Mouse (Mus musculus) heart, embryonic 10.5 days (tissue): ENCODE results near the gene Gm266. TPM values are rescaled to one million over a fixed set of nuclear protein-coding genes. Genes with fewer than 3 reads are reported as not detected.

Experiments used
- DNase-seq: peaks from one replicate; pipeline ENCODE4 v3.0.0-alpha.2; 2017; ENCODE audit warnings: low spot score
- H3K27ac ChIP-seq: fragments of 300-500 bp; sonication (generic); 2 replicates; pipeline ENCODE4 v1.5.1; 2016; ENCODE audit warnings: mild to moderate bottlenecking
- H3K27me3 ChIP-seq: fragments of 300-500 bp; sonication (generic); 2 replicates; pipeline ENCODE4 v1.6.1; 2016; ENCODE audit warnings: mild to moderate bottlenecking; ENCODE audit not compliant: poor library complexity, insufficient read depth, severe bottlenecking
- H3K36me3 ChIP-seq: fragments of 300-500 bp; sonication (generic); 2 replicates; pipeline ENCODE4 v1.6.1; 2016; ENCODE audit warnings: mild to moderate bottlenecking, moderate library complexity
- H3K4me1 ChIP-seq: fragments of 300-500 bp; sonication (generic); 2 replicates; pipeline ENCODE4 v1.6.1; 2016; ENCODE audit warnings: mild to moderate bottlenecking
- H3K4me3 ChIP-seq: fragments of 300-500 bp; sonication (generic); 2 replicates; pipeline ENCODE4 v1.5.1; 2016; ENCODE audit warnings: mild to moderate bottlenecking, moderate library complexity
- H3K9me3 ChIP-seq: fragments of 300-500 bp; sonication (generic); 2 replicates; pipeline ENCODE4 v1.6.1; 2016; ENCODE audit warnings: mild to moderate bottlenecking, moderate library complexity
- WGBS: fragments of 180-500 bp; shearing (Covaris S2); methylation state at CpG from one replicate; pipeline ENCODE4 v1.1.7; 2016; 5-methylcytosine and 5-hydroxymethylcytosine counted together
- polyA plus RNA-seq: library from polyadenylated mRNA; unstranded; fragments of >200 nt; fragmentation: Nextera tagmentation; extraction: Ambion mirVana; gene quantifications from 2 replicates; pipeline ENCODE4 v1.2.1, GENCODE M21; 2016

The Gm266 gene
- polyA plus RNA-seq, 1 experiment from 2014 or later, result 15.2 TPM

- no peak for DNase-seq
- Histone ChIP-seq H3K4me3 (no peak overlapping the region), H3K9me3 (no peaks in the 10 kb centered on the region), H3K27ac (0 out of 2 replicates have a peak overlapping the region, but pooled peaks have one; percentile 29), H3K27me3 (peaks cover 76% of the 10 kb centered on the region), H3K4me1 (peaks cover 56% of the 10 kb centered on the region), H3K36me3 (no peaks in the 10 kb centered on the region)
- 68% methylated on average over 5 of the region's 5 CpGs for WGBS
Observed at GRCm38 (mm10) chr12:111437222-111437900, 48.3 kb downstream of the Gm266 start.

GRCm38 (mm10) chr12:111436640-111437039 is 49.0 kb downstream of the Gm266 start:
- H3K4me3 ChIP-seq, result no peak overlapping the region
- WGBS, result 53% methylated on average over 8 of the region's 8 CpGs
- DNase-seq, result no peak
- H3K4me1 ChIP-seq, result peaks cover 56% of the 10 kb centered on the region
- H3K36me3 ChIP-seq, result no peaks in the 10 kb centered on the region
- H3K27me3 ChIP-seq, result peaks cover 76% of the 10 kb centered on the region
- H3K9me3 ChIP-seq, result no peaks in the 10 kb centered on the region
- H3K27ac ChIP-seq, result 0 out of 2 replicates have a peak overlapping the region, but pooled peaks have one; percentile 29

DNA sequence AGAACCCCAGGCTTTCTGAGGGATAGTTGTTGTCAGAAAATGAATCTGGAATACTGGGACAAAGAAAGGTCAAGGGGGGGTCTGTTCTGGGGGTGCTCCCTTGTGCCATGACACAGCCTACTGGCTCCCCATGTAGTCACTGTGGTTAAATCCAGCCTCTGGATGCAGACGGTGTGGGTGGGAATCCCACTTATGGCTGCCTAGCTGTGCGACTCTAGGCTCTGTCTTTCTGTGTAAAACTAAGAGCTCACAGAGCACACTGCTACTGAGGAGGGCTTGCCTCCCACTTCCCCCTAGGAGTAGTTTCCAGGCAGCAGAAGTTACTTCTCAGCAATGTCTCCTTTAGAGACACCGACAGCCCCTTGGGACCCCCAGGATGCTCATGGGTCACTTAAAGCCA is 49.5 kb downstream of the Gm266 start:
- peaks cover 58% of the 10 kb centered on the region for H3K4me1 ChIP-seq
- 0 out of 2 replicates have a peak overlapping the region, but pooled peaks have one; percentile 29 for H3K27ac ChIP-seq
- no peak overlapping the region for H3K4me3 ChIP-seq
- no peaks in the 10 kb centered on the region for H3K9me3 ChIP-seq
- H3K27me3 ChIP-seq, result peaks cover 76% of the 10 kb centered on the region
- no peak for DNase-seq
- WGBS, result 78% methylated on average over 3 of the region's 3 CpGs
- no peaks in the 10 kb centered on the region for H3K36me3 ChIP-seq

DNA sequence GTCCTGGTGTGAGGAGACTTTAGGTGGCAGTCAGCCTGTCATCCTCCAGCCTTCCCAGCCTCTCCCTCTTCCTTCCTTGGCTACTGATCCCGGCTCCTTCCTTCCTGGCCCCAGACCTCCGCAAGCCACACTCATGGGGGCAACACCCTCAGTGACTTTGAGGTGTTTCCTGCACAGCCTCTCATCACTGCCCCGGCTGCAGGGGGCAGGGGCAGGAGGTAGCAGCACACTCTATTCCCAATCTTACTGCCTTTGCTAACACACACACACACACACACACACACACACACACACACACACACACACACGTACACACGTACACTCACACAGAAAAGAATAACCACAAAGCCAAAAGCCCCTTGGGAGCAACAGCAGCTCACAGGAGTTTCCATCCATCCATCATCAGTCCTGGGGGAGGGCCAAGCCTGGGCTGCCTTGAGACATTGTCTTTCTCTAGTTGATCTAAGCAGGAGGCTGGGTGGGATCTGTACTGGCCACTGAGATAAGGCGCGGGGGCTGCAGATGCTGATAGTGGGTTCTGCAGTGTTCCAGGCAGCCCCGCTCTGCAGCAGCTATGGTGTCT is 50.8 kb downstream of the Gm266 start:
- peak overlapping the region; percentile 24 for H3K4me3 ChIP-seq
- peaks cover 81% of the 10 kb centered on the region for H3K27me3 ChIP-seq
- no peak for DNase-seq
- peak overlapping the region; percentile 82 for H3K27ac ChIP-seq
- no peaks in the 10 kb centered on the region for H3K36me3 ChIP-seq
- H3K9me3 ChIP-seq, result no peaks in the 10 kb centered on the region
- 7% methylated on average over 8 of the region's 8 CpGs for WGBS
- peaks cover 72% of the 10 kb centered on the region for H3K4me1 ChIP-seq

Other genes with a start within 250 kb of the Gm266 start
- gene Amn, start 214.7 kb downstream of the Gm266 start, polyA plus RNA-seq, result 2.7 and 3.2 TPM in 2 replicates
- gene Cdc42bpb, start 108.1 kb downstream of the Gm266 start, polyA plus RNA-seq, result 27.8 and 33.1 TPM in 2 replicates
- 0.21 and 0.30 TPM in 2 replicates for gene Lbhd2, start 79.0 kb downstream of the Gm266 start, polyA plus RNA-seq
- 14.5 and 14.6 TPM in 2 replicates for gene Exoc3l4, start 68.8 kb downstream of the Gm266 start, polyA plus RNA-seq
- gene Tnfaip2, start 43.4 kb downstream of the Gm266 start, polyA plus RNA-seq, result 12.1 and 12.8 TPM in 2 replicates
- gene Eif5, start 52.2 kb upstream of the Gm266 start, polyA plus RNA-seq, result 506 and 616 TPM in 2 replicates
- gene Mark3, start 88.7 kb upstream of the Gm266 start, polyA plus RNA-seq, result 38.1 and 47.9 TPM in 2 replicates
- gene Ckb, start 186.5 kb upstream of the Gm266 start, polyA plus RNA-seq, result 408 and 575 TPM in 2 replicates
- 12.7 and 18.9 TPM in 2 replicates for gene Trmt61a, start 192.3 kb upstream of the Gm266 start, polyA plus RNA-seq
- 43.7 and 47.7 TPM in 2 replicates for gene Bag5, start 227.4 kb upstream of the Gm266 start, polyA plus RNA-seq
- gene Apopt1, start 227.4 kb upstream of the Gm266 start, polyA plus RNA-seq, result 53.3 and 55.2 TPM in 2 replicates